Mouse (Mus musculus) midbrain, embryonic 12.5 days (tissue): ENCODE measurements around the gene Igsf8. TPM values are rescaled to one million over a fixed set of nuclear protein-coding genes. Genes with fewer than 3 reads are reported as not detected.

Source experiments
- polyA plus RNA-seq: library from polyadenylated mRNA; unstranded; fragments of >200 nt; fragmentation: Nextera tagmentation; extraction: Ambion mirVana; gene quantifications from 2 replicates; pipeline ENCODE4 v1.2.1, GENCODE M21; 2016

The Igsf8 gene
- polyA plus RNA-seq, 1 experiment from 2014 or later, result 106 TPM

Other genes with a start within 250 kb of the Igsf8 start
- gene Vangl2, start 233.2 kb upstream of the Igsf8 start, polyA plus RNA-seq, result 56.9 and 60.9 TPM in 2 replicates
- gene Nhlh1, start 204.1 kb upstream of the Igsf8 start, polyA plus RNA-seq, result 11.1 and 11.5 TPM in 2 replicates
- 219 and 220 TPM in 2 replicates for gene Copa, start 179.1 kb upstream of the Igsf8 start, polyA plus RNA-seq
- 123 and 128 TPM in 2 replicates for gene Ncstn, start 178.8 kb upstream of the Igsf8 start, polyA plus RNA-seq
- 168 and 185 TPM in 2 replicates for gene Pex19, start 134.9 kb upstream of the Igsf8 start, polyA plus RNA-seq
- 130 and 133 TPM in 2 replicates for gene Dcaf8, start 113.6 kb upstream of the Igsf8 start, polyA plus RNA-seq
- 350 and 356 TPM in 2 replicates for gene Pea15a, start 54.8 kb upstream of the Igsf8 start, polyA plus RNA-seq
- 1.9 and 2.1 TPM in 2 replicates for gene Casq1, start 41.8 kb upstream of the Igsf8 start, polyA plus RNA-seq
- not detected in 2 replicates for gene Atp1a4, start 3.2 kb upstream of the Igsf8 start, polyA plus RNA-seq
- 12.8 and 13.2 TPM in 2 replicates for gene Atp1a2, start 36.4 kb downstream of the Igsf8 start, polyA plus RNA-seq
- 1.7 and 2.7 TPM in 2 replicates for gene Kcnj9, start 67.7 kb downstream of the Igsf8 start, polyA plus RNA-seq
- gene Kcnj10, start 79.6 kb downstream of the Igsf8 start, polyA plus RNA-seq, result 0.64 and 0.85 TPM in 2 replicates
- gene Pigm, start 114.9 kb downstream of the Igsf8 start, polyA plus RNA-seq, result 10.7 and 11.4 TPM in 2 replicates
- gene Slamf9, start 213.7 kb downstream of the Igsf8 start, polyA plus RNA-seq, result 0.18 TPM in 1 of 2 replicates, not detected in the other
- gene Igsf9, start 220.1 kb downstream of the Igsf8 start, polyA plus RNA-seq, result 86.1 and 99.3 TPM in 2 replicates
- 37.0 and 45.9 TPM in 2 replicates for gene Tagln2, start 238.4 kb downstream of the Igsf8 start, polyA plus RNA-seq